Mouse (Mus musculus) neutrophil, adult 5-6 weeks (primary cell): ENCODE results near the gene Snx7. TPM values are rescaled to one million over a fixed set of nuclear protein-coding genes. Genes with fewer than 3 reads are reported as not detected.

Experiments used
- ATAC-seq: fragments of 151-379, 151-347 bp; 2 replicates; pipeline ENCODE4 v1.8.0; 2017; ENCODE audit warnings: mild to moderate bottlenecking, moderate TSS enrichment; ENCODE audit not compliant: insufficient number of reproducible peaks, poor library complexity, low FRiP score, severe bottlenecking; ENCODE audit errors: extremely low read depth
- total RNA-seq: library from RNA; stranded (forward); fragments of 200-1000 nt; gene quantifications from 2 replicates; pipeline ENCODE4 v1.2.3, GENCODE M21; 2017

The Snx7 gene
- total RNA-seq, 1 experiment from 2014 or later, result 0.47 TPM

- ATAC-seq, result no peak
Measured at GRCm38 (mm10) chr3:117826486-117827200, 42.1 kb downstream of the Snx7 start.

GRCm38 (mm10) chr3:117823218-117823617 is 45.5 kb downstream of the Snx7 start:
- ATAC-seq, result no peak

- ATAC-seq, result no peak
Measured at GRCm38 (mm10) chr3:117817635-117818034, 51.1 kb downstream of the Snx7 start.

- ATAC-seq, result no peak
Measured at GRCm38 (mm10) chr3:117814218-117814617, 54.5 kb downstream of the Snx7 start.

- no peak for ATAC-seq
Measured at GRCm38 (mm10) chr3:117812135-117812534, 56.6 kb downstream of the Snx7 start.

GRCm38 (mm10) chr3:117805782-117806181 is 63.0 kb downstream of the Snx7 start:
- ATAC-seq, result no peak

GRCm38 (mm10) chr3:117794501-117794900 is 74.2 kb downstream of the Snx7 start:
- no peak for ATAC-seq

GRCm38 (mm10) chr3:117791951-117792350 is 76.8 kb downstream of the Snx7 start:
- no peak for ATAC-seq

- no peak for ATAC-seq
Measured at GRCm38 (mm10) chr3:117791273-117791672, 77.5 kb downstream of the Snx7 start.

- no peak for ATAC-seq
Measured at GRCm38 (mm10) chr3:117788800-117789693, 79.7 kb downstream of the Snx7 start.

- no peak for ATAC-seq
Measured at GRCm38 (mm10) chr3:117787247-117787646, 81.5 kb downstream of the Snx7 start.

GRCm38 (mm10) chr3:117752151-117752757 is 116.5 kb downstream of the Snx7 start:
- ATAC-seq, result no peak

GRCm38 (mm10) chr3:117751665-117752064 is 117.1 kb downstream of the Snx7 start:
- no peak for ATAC-seq

- ATAC-seq, result no peak
Measured at GRCm38 (mm10) chr3:117749256-117749655, 119.5 kb downstream of the Snx7 start.

- ATAC-seq, result no peak
Measured at GRCm38 (mm10) chr3:117739760-117740159, 129.0 kb downstream of the Snx7 start.

- ATAC-seq, result no peak
Measured at GRCm38 (mm10) chr3:117732661-117733060, 136.1 kb downstream of the Snx7 start.
